Mouse (Mus musculus) CH12.LX (cell line): Measurements from ENCODE around the gene Fam163b.

ENCODE experiments used
- CTCF ChIP-seq, 2 experiments: IDR thresholded peaks in 1 of 2; conservative IDR thresholded peaks in 1 of 2; 2 replicates each; pipeline ENCODE4 v1.5.1; 2011 to 2012; ENCODE audit warnings: low read depth in 2 of 2, low read length in 2 of 2, improper control_type of control experiment in 1 of 2, inconsistent platforms in 1 of 2, mild to moderate bottlenecking in 1 of 2, moderate library complexity in 1 of 2
- EP300 ChIP-seq: IDR thresholded peaks from 2 replicates; pipeline ENCODE4 v1.6.1; 2011; ENCODE audit warnings: low read length, improper control_type of control experiment
- GABPA ChIP-seq: IDR thresholded peaks from 2 replicates; pipeline ENCODE4 v1.6.1; 2012; ENCODE audit warnings: low read depth, low read length, improper control_type of control experiment, inconsistent platforms; ENCODE audit not compliant: insufficient replicate concordance
- HCFC1 ChIP-seq: IDR thresholded peaks from 2 replicates; pipeline ENCODE4 v1.6.1; 2012; ENCODE audit warnings: low read depth, mild to moderate bottlenecking, inconsistent platforms, low read length, improper control_type of control experiment
- MAX ChIP-seq: IDR thresholded peaks from 2 replicates; pipeline ENCODE4 v1.6.1; 2011; ENCODE audit warnings: low read length, improper control_type of control experiment
- MAZ ChIP-seq: IDR thresholded peaks from 2 replicates; pipeline ENCODE4 v1.6.1; 2012; ENCODE audit warnings: low read depth, mild to moderate bottlenecking, inconsistent platforms, low read length, improper control_type of control experiment, moderate library complexity
- MYC ChIP-seq: IDR thresholded peaks from 2 replicates; pipeline ENCODE4 v1.6.1; 2011; ENCODE audit warnings: low read depth, mild to moderate bottlenecking, improper control_type of control experiment, low read length
- NELFE ChIP-seq: IDR thresholded peaks from 2 replicates; pipeline ENCODE4 v1.6.1; 2011; ENCODE audit warnings: low read depth, low read length, improper control_type of control experiment
- POLR2A ChIP-seq: IDR thresholded peaks from 2 replicates; pipeline ENCODE4 v1.6.1; 2011; ENCODE audit warnings: low read depth, mild to moderate bottlenecking, improper control_type of control experiment, low read length
- RAD21 ChIP-seq: IDR thresholded peaks from 2 replicates; pipeline ENCODE4 v1.6.1; 2011; ENCODE audit warnings: low read depth, mild to moderate bottlenecking, low read length, improper control_type of control experiment, moderate library complexity
- TBP ChIP-seq: conservative IDR thresholded peaks from 2 replicates; pipeline ENCODE4 v1.6.1; 2011; ENCODE audit warnings: low read depth, low read length, improper control_type of control experiment
- USF1 ChIP-seq: IDR thresholded peaks from 2 replicates; pipeline ENCODE4 v1.6.1; 2014; ENCODE audit warnings: low read depth, mild to moderate bottlenecking, inconsistent platforms, low read length, improper control_type of control experiment
- ZNF384 ChIP-seq: IDR thresholded peaks from 2 replicates; pipeline ENCODE4 v1.6.1; 2012; ENCODE audit warnings: low read depth, low read length, improper control_type of control experiment, inconsistent platforms

DNA sequence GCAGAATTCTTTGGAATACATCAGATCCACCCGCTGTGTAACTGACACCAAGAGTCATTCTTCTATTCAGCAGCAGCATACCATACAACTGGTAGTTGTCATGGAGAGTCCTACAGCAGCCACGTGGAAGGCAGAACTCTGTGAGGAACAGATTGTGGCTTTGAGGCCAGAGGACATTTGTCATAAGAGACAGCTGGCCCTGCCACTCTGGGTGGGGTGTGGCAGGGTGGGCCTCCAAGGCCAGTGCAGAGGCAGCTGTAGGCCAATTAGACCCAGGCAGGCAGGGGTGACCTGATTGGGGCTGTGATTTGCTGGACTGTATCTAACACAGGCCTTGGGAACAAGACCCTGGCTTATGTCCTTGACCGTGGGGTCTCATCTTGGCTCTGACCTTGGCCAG, 72.6 kb downstream of the Fam163b start:
- no peak for TF ChIP-seq MYC
- no peak for TF ChIP-seq EP300
- TF ChIP-seq CTCF (conservative IDR thresholded peaks at IDR 0.05 in 1 of 2, IDR thresholded peaks at IDR 0.05 in 1 of 2; ENCODE audit: low read depth in 2 of 2, low read length in 2 of 2) = no peak
- TF ChIP-seq POLR2A = no peak
- no peak for TF ChIP-seq MAZ
- no peak for TF ChIP-seq MAX
- no peak for TF ChIP-seq TBP
- no peak for TF ChIP-seq RAD21
- TF ChIP-seq ZNF384 = no peak
- TF ChIP-seq USF1 = no peak
- no peak for TF ChIP-seq NELFE
- no peak for TF ChIP-seq HCFC1
- no peak for TF ChIP-seq GABPA
